Mouse (Mus musculus): ENCODE measurements around the gene Abcc8. TPM values are rescaled to one million over a fixed set of nuclear protein-coding genes. Genes with fewer than 3 reads are reported as not detected.

The Abcc8 gene
- polyA plus RNA-seq, 1 experiment from 2014 or later: 0.77 TPM

DNA sequence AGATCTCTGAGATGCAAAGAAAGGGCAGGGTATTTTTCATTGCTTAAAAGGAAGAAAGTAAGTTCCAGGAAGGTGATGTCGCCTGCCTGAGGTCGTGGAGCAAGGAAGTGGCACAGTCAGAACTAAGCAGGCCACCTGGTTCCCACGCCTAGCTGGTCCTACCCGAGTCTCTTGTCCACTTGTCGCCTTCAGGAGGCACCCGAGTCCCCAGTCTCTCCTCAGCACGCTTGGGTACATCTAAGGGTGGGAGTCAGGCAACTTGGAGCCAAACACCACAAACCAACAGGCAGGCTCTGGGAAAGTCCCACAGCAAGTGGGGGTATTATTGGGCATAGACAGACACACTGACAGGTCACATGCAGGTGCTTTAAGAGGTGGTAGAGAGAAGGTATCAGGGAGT, 49.1 kb downstream of the Abcc8 start:
- DNase-seq (ENCODE audit: low spot score) (no peak), ATAC-seq (ENCODE audit: insufficient number of reproducible peaks, low FRiP score, low TSS enrichment, low read depth) (no peak)
- Histone ChIP-seq H3K4me1 (ENCODE audit: control insufficient read depth, insufficient read depth, low read length) (no peaks in the 10 kb centered on the region), H3K27me3 (ENCODE audit: control insufficient read depth, insufficient read depth, low read length) (no peaks in the 10 kb centered on the region), H3K9me3 (ENCODE audit: control insufficient read depth, low read length) (no peaks in the 10 kb centered on the region), H3K27ac (replicated peaks; ENCODE audit: low read depth, low read length) (no peak overlapping the region), H3K4me3 (ENCODE audit: low read depth, low read length) (no peak overlapping the region), H3K4me2 (ENCODE audit: low read depth, severe bottlenecking) (no peak overlapping the region), H3K9ac (ENCODE audit: low read length) (no peak overlapping the region), H3K36me3 (ENCODE audit: control insufficient read depth, insufficient read depth, low read length) (no peaks in the 10 kb centered on the region)
- WGBS: 70% methylated on average over 7 of the region's 7 CpGs

DNA sequence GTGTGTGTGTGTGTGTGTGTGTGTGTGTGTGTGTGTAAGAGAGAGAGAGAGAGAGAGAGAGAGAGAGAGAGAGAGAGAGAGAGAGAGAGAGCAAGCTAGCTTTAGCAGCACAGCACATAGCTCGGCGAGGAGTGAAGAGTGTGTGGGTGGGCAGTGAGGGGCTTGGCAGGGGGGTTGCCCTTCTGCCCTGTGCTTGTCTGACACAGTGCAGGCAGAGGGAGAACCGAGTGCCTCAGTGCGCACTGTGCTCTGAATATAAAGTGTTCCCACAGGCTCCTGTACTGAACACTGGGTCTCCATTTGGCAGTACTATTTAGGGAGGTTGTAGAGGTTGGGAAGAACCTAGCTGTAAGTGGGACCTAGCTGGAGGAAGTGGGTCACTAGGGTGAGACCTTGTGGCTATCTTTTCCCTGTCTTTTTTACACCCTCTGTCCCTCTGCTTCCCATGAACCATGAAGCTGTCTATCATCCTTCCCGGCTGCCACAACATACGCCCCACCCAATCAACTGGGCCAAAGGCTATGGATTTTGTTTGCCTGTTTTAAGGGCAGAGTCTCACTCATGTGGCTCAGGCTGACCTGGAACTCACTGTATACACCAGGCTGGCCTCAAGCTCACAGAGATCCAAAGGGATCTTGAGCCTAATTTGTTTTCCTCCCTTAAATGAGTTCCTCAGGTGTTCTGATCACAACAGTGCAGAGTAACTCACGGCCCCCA, 50.2 kb downstream of the Abcc8 start:
- ATAC-seq (ENCODE audit: insufficient number of reproducible peaks, low FRiP score, low TSS enrichment, low read depth) (no peak), DNase-seq (ENCODE audit: low spot score) (no peak)
- no peak overlapping the region for H3K4me2 ChIP-seq (ENCODE audit: low read depth, severe bottlenecking)
- no peak overlapping the region for H3K9ac ChIP-seq (ENCODE audit: low read length)
- no peaks in the 10 kb centered on the region for H3K36me3 ChIP-seq (ENCODE audit: control insufficient read depth, insufficient read depth, low read length)
- H3K27ac ChIP-seq (replicated peaks; ENCODE audit: low read depth, low read length): no peak overlapping the region
- no peaks in the 10 kb centered on the region for H3K27me3 ChIP-seq (ENCODE audit: control insufficient read depth, insufficient read depth, low read length)
- 37% methylated on average over 7 of the region's 7 CpGs for WGBS
- no peaks in the 10 kb centered on the region for H3K9me3 ChIP-seq (ENCODE audit: control insufficient read depth, low read length)
- H3K4me1 ChIP-seq (ENCODE audit: control insufficient read depth, insufficient read depth, low read length): no peaks in the 10 kb centered on the region
- H3K4me3 ChIP-seq (ENCODE audit: low read depth, low read length): no peak overlapping the region

DNA sequence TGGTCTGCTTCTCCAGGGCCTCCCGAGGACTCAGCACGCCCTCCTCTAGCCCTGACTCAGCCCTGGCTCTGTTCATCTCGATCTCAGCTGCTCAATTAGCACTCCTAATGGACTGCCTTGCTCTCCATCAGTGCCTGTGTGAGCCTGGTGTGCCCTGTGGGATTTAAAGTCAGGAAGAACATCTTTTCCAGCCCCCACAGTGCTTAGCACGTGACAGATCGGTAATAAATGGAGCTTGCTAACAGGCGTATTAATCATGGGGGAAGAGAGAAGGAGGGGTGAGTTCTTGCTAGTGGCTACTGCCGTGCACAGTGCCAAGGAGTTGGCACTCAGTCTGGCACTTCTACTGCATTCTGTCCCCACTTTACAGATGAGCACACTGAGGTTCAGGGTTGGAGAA, 51.6 kb downstream of the Abcc8 start:
- Histone ChIP-seq H3K36me3 (ENCODE audit: control insufficient read depth, insufficient read depth, low read length) (no peaks in the 10 kb centered on the region), H3K4me2 (ENCODE audit: low read depth, severe bottlenecking) (no peak overlapping the region), H3K9me3 (ENCODE audit: control insufficient read depth, low read length) (no peaks in the 10 kb centered on the region), H3K27ac (replicated peaks; ENCODE audit: low read depth, low read length) (no peak overlapping the region), H3K27me3 (ENCODE audit: control insufficient read depth, insufficient read depth, low read length) (no peaks in the 10 kb centered on the region), H3K4me1 (ENCODE audit: control insufficient read depth, insufficient read depth, low read length) (no peaks in the 10 kb centered on the region), H3K9ac (ENCODE audit: low read length) (no peak overlapping the region), H3K4me3 (ENCODE audit: low read depth, low read length) (no peak overlapping the region)
- no peak for DNase-seq (ENCODE audit: low spot score)
- no peak for ATAC-seq (ENCODE audit: insufficient number of reproducible peaks, low FRiP score, low TSS enrichment, low read depth)
- 28% methylated on average over 7 of the region's 7 CpGs for WGBS

DNA sequence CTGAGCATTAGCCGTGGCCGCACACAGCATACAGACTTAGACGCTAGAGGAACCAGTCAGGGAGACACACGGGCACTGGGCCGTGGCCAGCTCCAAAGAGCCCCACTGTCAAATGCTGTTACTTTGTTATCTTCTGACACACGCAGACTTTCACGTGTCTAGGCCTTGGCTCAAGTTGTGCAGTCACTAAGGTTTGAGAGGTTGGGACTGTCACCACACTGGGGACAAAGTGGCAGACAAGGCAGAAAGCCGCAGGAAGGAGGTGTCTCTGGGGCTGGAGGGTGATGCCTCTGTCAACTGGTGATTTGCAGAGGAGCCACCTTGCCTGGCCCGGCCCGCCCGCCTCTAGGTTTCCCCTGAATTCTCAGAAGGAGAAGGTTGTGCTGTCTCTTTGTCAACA, 54.5 kb downstream of the Abcc8 start:
- DNase-seq (ENCODE audit: low spot score) (no peak), ATAC-seq (ENCODE audit: insufficient number of reproducible peaks, low FRiP score, low TSS enrichment, low read depth) (no peak)
- H3K27ac ChIP-seq (replicated peaks; ENCODE audit: low read depth, low read length): no peak overlapping the region
- no peak overlapping the region for H3K9ac ChIP-seq (ENCODE audit: low read length)
- H3K4me3 ChIP-seq (ENCODE audit: low read depth, low read length): no peak overlapping the region
- no peaks in the 10 kb centered on the region for H3K36me3 ChIP-seq (ENCODE audit: control insufficient read depth, insufficient read depth, low read length)
- no peaks in the 10 kb centered on the region for H3K9me3 ChIP-seq (ENCODE audit: control insufficient read depth, low read length)
- H3K4me1 ChIP-seq (ENCODE audit: control insufficient read depth, insufficient read depth, low read length): no peaks in the 10 kb centered on the region
- WGBS: 90% methylated on average over 11 of the region's 11 CpGs
- H3K27me3 ChIP-seq (ENCODE audit: control insufficient read depth, insufficient read depth, low read length): no peaks in the 10 kb centered on the region
- H3K4me2 ChIP-seq (ENCODE audit: low read depth, severe bottlenecking): no peak overlapping the region

DNA sequence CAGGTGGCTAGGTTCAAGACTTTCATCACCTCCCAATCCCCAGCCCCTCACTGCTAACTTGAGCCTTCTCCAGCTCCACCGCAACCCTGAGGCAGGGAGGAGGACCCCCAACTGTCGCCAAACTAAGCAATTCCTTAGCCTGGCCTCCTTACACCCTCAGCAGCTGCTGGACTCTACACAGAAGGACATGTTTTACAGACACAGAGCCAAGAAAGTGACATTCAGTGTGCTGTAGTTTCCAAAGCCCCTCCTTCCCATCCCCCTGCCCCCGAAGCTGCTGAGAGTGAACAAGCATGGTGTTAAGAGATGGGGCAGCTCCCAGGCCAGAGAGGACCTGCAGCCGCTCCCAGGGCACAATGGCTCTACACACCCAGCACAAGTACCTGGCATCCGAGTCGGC, 55.4 kb downstream of the Abcc8 start:
- Histone ChIP-seq H3K36me3 (ENCODE audit: control insufficient read depth, insufficient read depth, low read length) (no peaks in the 10 kb centered on the region), H3K27ac (replicated peaks; ENCODE audit: low read depth, low read length) (no peak overlapping the region), H3K9me3 (ENCODE audit: control insufficient read depth, low read length) (no peaks in the 10 kb centered on the region), H3K4me2 (ENCODE audit: low read depth, severe bottlenecking) (no peak overlapping the region), H3K4me1 (ENCODE audit: control insufficient read depth, insufficient read depth, low read length) (no peaks in the 10 kb centered on the region), H3K9ac (ENCODE audit: low read length) (no peak overlapping the region), H3K27me3 (ENCODE audit: control insufficient read depth, insufficient read depth, low read length) (no peaks in the 10 kb centered on the region), H3K4me3 (ENCODE audit: low read depth, low read length) (no peak overlapping the region)
- DNase-seq (ENCODE audit: low spot score) (no peak), ATAC-seq (ENCODE audit: insufficient number of reproducible peaks, low FRiP score, low TSS enrichment, low read depth) (no peak)
- 78% methylated on average over 6 of the region's 6 CpGs for whole genome bisulfite sequencing

GRCm38 (mm10) chr7:46122964-46123363, 56.9 kb downstream of the Abcc8 start:
- no peak for DNase-seq (ENCODE audit: low spot score)

GRCm38 (mm10) chr7:46117035-46117434, 62.8 kb downstream of the Abcc8 start:
- Histone ChIP-seq H3K27ac (replicated peaks; ENCODE audit: low read depth, low read length) (no peak overlapping the region), H3K4me3 (ENCODE audit: low read depth, low read length) (no peak overlapping the region), H3K4me2 (ENCODE audit: low read depth, severe bottlenecking) (0 out of 2 replicates have a peak overlapping the region, but pooled peaks have one; percentile 4), H3K9me3 (ENCODE audit: control insufficient read depth, low read length) (no peaks in the 10 kb centered on the region), H3K4me1 (ENCODE audit: control insufficient read depth, insufficient read depth, low read length) (peaks cover 6% of the 10 kb centered on the region), H3K36me3 (ENCODE audit: control insufficient read depth, insufficient read depth, low read length) (no peaks in the 10 kb centered on the region), H3K9ac (ENCODE audit: low read length) (no peak overlapping the region), H3K27me3 (ENCODE audit: control insufficient read depth, insufficient read depth, low read length) (no peaks in the 10 kb centered on the region)
- DNase-seq (ENCODE audit: low spot score) (no peak), ATAC-seq (ENCODE audit: insufficient number of reproducible peaks, low FRiP score, low TSS enrichment, low read depth) (no peak)
- WGBS: 92% methylated on average over 16 of the region's 16 CpGs

More at GRCm38 (mm10) chr7:46122964-46123363, 56.9 kb downstream of the Abcc8 start:
- Histone ChIP-seq H3K9me3 (ENCODE audit: control insufficient read depth, low read length) (no peaks in the 10 kb centered on the region), H3K36me3 (ENCODE audit: control insufficient read depth, insufficient read depth, low read length) (no peaks in the 10 kb centered on the region), H3K27me3 (ENCODE audit: control insufficient read depth, insufficient read depth, low read length) (no peaks in the 10 kb centered on the region), H3K4me2 (ENCODE audit: low read depth, severe bottlenecking) (no peak overlapping the region), H3K27ac (replicated peaks; ENCODE audit: low read depth, low read length) (no peak overlapping the region), H3K4me3 (ENCODE audit: low read depth, low read length) (no peak overlapping the region), H3K9ac (ENCODE audit: low read length) (no peak overlapping the region), H3K4me1 (ENCODE audit: control insufficient read depth, insufficient read depth, low read length) (no peaks in the 10 kb centered on the region)
- ATAC-seq (ENCODE audit: insufficient number of reproducible peaks, low FRiP score, low TSS enrichment, low read depth): no peak
- WGBS: 36% methylated on average over 4 of the region's 4 CpGs

GRCm38 (mm10) chr7:46116118-46116581, 63.7 kb downstream of the Abcc8 start:
- ATAC-seq (ENCODE audit: insufficient number of reproducible peaks, low FRiP score, low TSS enrichment, low read depth) (no peak), DNase-seq (ENCODE audit: low spot score) (no peak)
- peaks cover 6% of the 10 kb centered on the region for H3K4me1 ChIP-seq (ENCODE audit: control insufficient read depth, insufficient read depth, low read length)
- no peaks in the 10 kb centered on the region for H3K9me3 ChIP-seq (ENCODE audit: control insufficient read depth, low read length)
- no peaks in the 10 kb centered on the region for H3K36me3 ChIP-seq (ENCODE audit: control insufficient read depth, insufficient read depth, low read length)
- WGBS: 45% methylated on average over 10 of the region's 10 CpGs
- H3K9ac ChIP-seq (ENCODE audit: low read length): no peak overlapping the region
- H3K27ac ChIP-seq (replicated peaks; ENCODE audit: low read depth, low read length): no peak overlapping the region
- H3K4me2 ChIP-seq (ENCODE audit: low read depth, severe bottlenecking): no peak overlapping the region
- no peak overlapping the region for H3K4me3 ChIP-seq (ENCODE audit: low read depth, low read length)
- H3K27me3 ChIP-seq (ENCODE audit: control insufficient read depth, insufficient read depth, low read length): no peaks in the 10 kb centered on the region

- no peak overlapping the region for H3K4me3 ChIP-seq (ENCODE audit: low read depth, low read length)
- ATAC-seq (ENCODE audit: insufficient number of reproducible peaks, low FRiP score, low TSS enrichment, low read depth): no peak
Measured at GRCm38 (mm10) chr7:46113435-46113834, 66.4 kb downstream of the Abcc8 start.

More at GRCm38 (mm10) chr7:46113435-46113834, 66.4 kb downstream of the Abcc8 start:
- no peak overlapping the region for H3K4me2 ChIP-seq (ENCODE audit: low read depth, severe bottlenecking)
- no peaks in the 10 kb centered on the region for H3K9me3 ChIP-seq (ENCODE audit: control insufficient read depth, low read length)
- H3K36me3 ChIP-seq (ENCODE audit: control insufficient read depth, insufficient read depth, low read length): no peaks in the 10 kb centered on the region
- H3K9ac ChIP-seq (ENCODE audit: low read length): no peak overlapping the region
- H3K27me3 ChIP-seq (ENCODE audit: control insufficient read depth, insufficient read depth, low read length): no peaks in the 10 kb centered on the region
- WGBS: 70% methylated on average over 3 of the region's 3 CpGs
- DNase-seq (ENCODE audit: low spot score): peak; percentile 42
- no peak overlapping the region for H3K27ac ChIP-seq (replicated peaks; ENCODE audit: low read depth, low read length)
- peaks cover 6% of the 10 kb centered on the region for H3K4me1 ChIP-seq (ENCODE audit: control insufficient read depth, insufficient read depth, low read length)

Measured in limb, embryonic 11.5 days (tissue).